Mouse (Mus musculus) cerebellum, adult 18-20 months (tissue): ENCODE measurements around the gene 2310022B05Rik.

Experiments used
- DNase-seq, 2 experiments: peaks; one replicate each; pipeline ENCODE4 v3.0.0; 2021

2310022B05Rik gene

GRCm38 (mm10) chr8:124663112-124663873 lies at the start of gene 2310022B05Rik:
2310022B05Rik (minus strand) TSS chr8:124663369.
- DNase-seq: peak; percentile 70 to 82

- DNase-seq: no peak
Observed at GRCm38 (mm10) chr8:124705823-124706222, 42.7 kb upstream of the 2310022B05Rik start.

- no peak for DNase-seq
Observed at GRCm38 (mm10) chr8:124704376-124704775, 41.2 kb upstream of the 2310022B05Rik start.

- no peak for DNase-seq
Observed at GRCm38 (mm10) chr8:124703526-124703925, 40.4 kb upstream of the 2310022B05Rik start.

- DNase-seq: peak; percentile 52 to 66
Observed at GRCm38 (mm10) chr8:124702183-124702582, 39.0 kb upstream of the 2310022B05Rik start.

- no peak for DNase-seq
Observed at GRCm38 (mm10) chr8:124701023-124701422, 37.9 kb upstream of the 2310022B05Rik start.

GRCm38 (mm10) chr8:124700271-124700670 lies 37.1 kb upstream of the 2310022B05Rik start:
- DNase-seq: no peak

- no peak for DNase-seq
Observed at GRCm38 (mm10) chr8:124695424-124696100, 32.4 kb upstream of the 2310022B05Rik start.

- DNase-seq: no peak
Observed at GRCm38 (mm10) chr8:124691706-124692105, 28.5 kb upstream of the 2310022B05Rik start.

- no peak for DNase-seq
Observed at GRCm38 (mm10) chr8:124688899-124689298, 25.7 kb upstream of the 2310022B05Rik start.

- DNase-seq: no peak
Observed at GRCm38 (mm10) chr8:124682218-124682617, 19.0 kb upstream of the 2310022B05Rik start.

- no peak for DNase-seq
Observed at GRCm38 (mm10) chr8:124681792-124682157, 18.6 kb upstream of the 2310022B05Rik start.

- no peak for DNase-seq
Observed at GRCm38 (mm10) chr8:124681077-124681791, 18.1 kb upstream of the 2310022B05Rik start.

- DNase-seq: no peak
Observed at GRCm38 (mm10) chr8:124678246-124678645, 15.1 kb upstream of the 2310022B05Rik start.

GRCm38 (mm10) chr8:124677486-124677885 lies 14.3 kb upstream of the 2310022B05Rik start:
- DNase-seq: peak; percentile 91 to 93

- peak in 1 of 2 experiments; percentile 38 for DNase-seq
Observed at GRCm38 (mm10) chr8:124677078-124677477, 13.9 kb upstream of the 2310022B05Rik start.

GRCm38 (mm10) chr8:124676661-124677060 lies 13.5 kb upstream of the 2310022B05Rik start:
- peak; percentile 77 to 79 for DNase-seq

- no peak for DNase-seq
Observed at GRCm38 (mm10) chr8:124672345-124672744, 9.2 kb upstream of the 2310022B05Rik start.

- DNase-seq: no peak
Observed at GRCm38 (mm10) chr8:124668798-124669197, 5.6 kb upstream of the 2310022B05Rik start.

GRCm38 (mm10) chr8:124664414-124664813 lies 1.2 kb upstream of the 2310022B05Rik start:
- no peak for DNase-seq

GRCm38 (mm10) chr8:124663874-124664230 lies 683 bp upstream of the 2310022B05Rik start:
- DNase-seq: no peak

GRCm38 (mm10) chr8:124662446-124663111 lies 590 bp downstream of the 2310022B05Rik start:
- DNase-seq: no peak

- DNase-seq: no peak
Observed at GRCm38 (mm10) chr8:124661781-124662180, 1.4 kb downstream of the 2310022B05Rik start.
